Mouse (Mus musculus) gastrocnemius, adult 2 months (tissue): ENCODE measurements around the gene Cemip. TPM values are rescaled to one million over a fixed set of nuclear protein-coding genes. Genes with fewer than 3 reads are reported as not detected.

ENCODE experiments used
- DNase-seq: peaks from one replicate; pipeline ENCODE4 v3.0.0; 2022
- H3K27ac ChIP-seq: fragments of 200-600 bp; 2 replicates; pipeline ENCODE4 v1.8.1; 2022; ENCODE audit warnings: mild to moderate bottlenecking
- H3K4me3 ChIP-seq: fragments of 200-600 bp; 2 replicates; pipeline ENCODE4 v1.8.1; 2022; ENCODE audit warnings: mild to moderate bottlenecking, moderate library complexity
- CTCF ChIP-seq: fragments of 200-600 bp; IDR thresholded peaks from 2 replicates; pipeline ENCODE4 v1.8.1; 2022; ENCODE audit warnings: antibody characterized with exemption, mild to moderate bottlenecking, moderate library complexity
- intact Hi-C: fragments of 180-260 bp; cut with DNase I; formaldehyde crosslinking; loops from one replicate; pipeline ENCODE4 v1.15.1; 2025
- total RNA-seq, 2 experiments: library from RNA; stranded (reverse); gene quantifications; 2 replicates each; pipeline ENCODE4 v1.2.3; 2021

The Cemip gene
- total RNA-seq, 2 experiments from 2014 or later = not detected

DNA sequence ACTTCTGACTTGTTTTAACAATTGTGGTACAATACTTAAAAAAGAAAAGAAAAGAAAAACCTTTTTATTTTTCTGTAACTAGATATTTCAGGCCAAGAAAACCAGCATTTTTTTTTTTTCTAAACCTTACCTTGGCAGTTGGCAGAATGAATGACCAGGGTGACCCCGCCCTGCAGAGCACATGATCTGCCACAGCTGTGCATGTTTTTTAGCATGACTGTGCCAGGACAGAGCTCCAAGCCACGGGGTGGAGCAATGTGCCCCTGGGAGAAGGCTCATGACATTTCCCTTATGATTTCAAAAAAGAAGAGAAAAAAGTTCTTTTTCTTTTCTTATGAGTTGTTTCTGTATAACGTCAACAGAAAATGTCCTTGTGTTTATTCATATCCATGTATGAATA is 196.9 kb downstream of the Cemip start:
- peak overlapping the region; percentile 79 for H3K27ac ChIP-seq
- TF ChIP-seq CTCF = no peak
- intact Hi-C loops = loop anchor here (2.0 to 10.0 kb wide), 3 partner anchors 83 to 225 kb away; no protein-coding TSS in a partner anchor

DNA sequence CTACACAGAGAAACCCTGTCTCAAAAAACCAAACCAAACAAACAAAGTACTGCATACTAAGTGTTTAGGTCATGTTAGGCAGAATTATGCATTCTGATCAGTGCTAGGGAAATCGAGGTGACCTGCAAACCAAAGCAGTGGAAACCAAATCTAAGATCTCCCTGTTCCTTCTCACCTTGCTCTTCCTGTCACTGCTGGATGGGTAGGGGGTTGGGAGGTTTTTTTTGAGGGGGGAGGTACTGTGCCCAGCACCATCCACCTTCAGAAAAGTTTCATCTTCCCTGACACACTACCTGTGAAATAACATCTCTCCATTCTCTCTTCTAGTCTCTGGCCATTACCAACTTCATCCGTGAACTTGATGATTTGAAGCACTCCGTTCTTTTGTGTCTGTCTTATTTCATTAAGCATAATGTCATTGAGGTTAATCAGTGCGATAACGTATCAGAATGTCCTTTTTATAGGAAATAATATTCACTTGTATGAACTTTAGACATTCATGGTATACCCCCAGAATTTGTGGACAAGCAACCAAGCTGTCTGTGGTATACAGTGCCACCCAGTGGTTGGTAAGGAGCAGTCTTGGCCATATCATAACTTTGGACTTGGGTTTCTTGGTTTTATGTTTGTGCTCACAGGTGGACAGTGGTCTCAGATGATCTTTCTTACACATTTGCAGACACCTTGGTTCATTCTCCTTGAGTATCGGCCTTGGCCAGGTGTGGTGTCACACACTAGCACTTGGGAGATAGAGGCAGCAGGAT is 199.8 kb downstream of the Cemip start:
- Histone ChIP-seq H3K27ac (no peak overlapping the region), H3K4me3 (no peak overlapping the region)
- peak; percentile 62 for TF ChIP-seq CTCF
- DNase-seq = no peak
- intact Hi-C loops = loop anchor here (10.0 kb wide), 2 partner anchors 192 to 222 kb away; no protein-coding TSS in a partner anchor

More for the DNA sequence above, 196.9 kb downstream of the Cemip start:
- DNase-seq = peak; percentile 77
- H3K4me3 ChIP-seq = no peak overlapping the region

DNA sequence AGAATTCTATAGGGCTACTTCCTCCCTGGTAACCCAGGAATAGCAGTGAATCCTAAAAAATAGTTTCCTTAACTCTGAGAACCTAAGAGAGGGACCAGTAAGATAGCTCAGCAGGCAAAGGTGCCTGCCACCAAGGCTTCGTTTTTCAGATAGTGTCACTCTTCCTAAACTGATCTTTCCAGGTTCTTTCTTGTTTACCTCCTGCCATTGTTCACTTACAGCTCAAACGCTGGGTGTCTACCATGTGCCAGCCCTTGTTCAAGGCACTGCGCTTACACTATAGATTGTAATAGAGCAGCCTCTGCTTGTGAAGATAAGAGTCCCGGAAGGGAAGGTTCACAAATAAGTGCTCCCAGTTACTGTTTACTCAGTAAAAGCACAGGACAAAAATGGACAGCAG is 200.5 kb downstream of the Cemip start:
- intact Hi-C loops = loop anchor here (10.0 kb wide), 2 partner anchors 191 to 221 kb away; no protein-coding TSS in a partner anchor
- Histone ChIP-seq H3K27ac (no peak overlapping the region), H3K4me3 (no peak overlapping the region)
- no peak for TF ChIP-seq CTCF
- no peak for DNase-seq

DNA sequence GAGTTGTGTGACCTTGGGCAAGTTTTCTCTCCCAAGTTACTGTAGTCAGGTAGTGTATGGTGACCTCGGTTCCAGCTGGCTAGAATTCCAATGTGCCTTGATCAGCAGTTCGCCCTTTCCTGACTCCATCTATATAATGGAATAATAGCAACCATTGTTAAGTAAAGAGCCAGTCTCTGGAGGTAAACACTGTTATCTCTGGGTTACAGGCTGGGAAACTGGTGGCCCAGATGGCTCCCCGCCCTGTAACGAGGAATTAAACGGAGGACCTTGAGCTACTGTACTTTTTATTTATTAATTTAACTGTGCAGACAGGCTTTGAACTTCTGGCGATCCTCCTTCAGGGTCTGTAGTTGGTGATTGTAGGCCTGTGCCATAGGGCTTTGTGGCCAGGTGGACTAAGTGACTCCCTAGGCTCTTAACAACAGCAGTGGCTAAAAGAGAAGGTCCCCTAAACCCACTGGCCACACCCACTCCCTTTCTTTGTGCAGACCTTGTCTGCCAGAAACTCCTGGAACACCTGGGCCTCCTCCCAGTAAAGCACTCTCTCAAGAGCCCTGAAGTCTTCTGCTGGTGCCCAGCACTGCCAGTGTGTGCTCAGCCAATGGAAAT is 201.3 kb downstream of the Cemip start:
- Histone ChIP-seq H3K27ac (peak overlapping the region; percentile 98), H3K4me3 (peak overlapping the region; percentile 79)
- no peak for TF ChIP-seq CTCF
- intact Hi-C loops = loop anchor here (10.0 kb wide), 2 partner anchors 190 to 220 kb away; no protein-coding TSS in a partner anchor
- no peak for DNase-seq

GRCm38 (mm10) chr7:83884021-83884658 is 202.2 kb downstream of the Cemip start, which contains the start of the genes Tlnrd1 and Mesd:
TSS of gene Tlnrd1 (minus strand) at chr7:83884305.
TSS of gene Mesd (plus strand) at chr7:83884466.
- intact Hi-C loops = loop anchor here (10.0 kb wide), 2 partner anchors 189 to 219 kb away; no protein-coding TSS in a partner anchor
- no peak for TF ChIP-seq CTCF
- Histone ChIP-seq H3K4me3 (peak within 1 kb of the TSS; percentile 79), H3K27ac (peak within 1 kb of the TSS; percentile 98)
- DNase-seq = peak; percentile 86

- peak overlapping the region; percentile 98 for H3K27ac ChIP-seq
- intact Hi-C loops = loop anchor here (10.0 kb wide), 2 partner anchors 189 to 219 kb away; no protein-coding TSS in a partner anchor
- peak; percentile 87 for DNase-seq
- TF ChIP-seq CTCF = no peak
- H3K4me3 ChIP-seq = peak overlapping the region; percentile 79
These were observed 202.9 kb downstream of the Cemip start for GRCm38 (mm10) chr7:83883276-83884020.

Other genes with a start within 250 kb of the Cemip start
- gene Tlnrd1, start 202.2 kb downstream of the Cemip start, total RNA-seq = 1 to 10 TPM; 1.2 to 3.2 TPM
- gene Mesd, start 202.0 kb downstream of the Cemip start, total RNA-seq = 10 to 100 TPM; 22.2 to 33.3 TPM
- 1 to 10 TPM; 6.4 to 9.3 TPM for gene Abhd17c, start 65.4 kb upstream of the Cemip start, total RNA-seq